Mouse (Mus musculus): ENCODE results near the gene Dbp. TPM values are rescaled to one million over a fixed set of nuclear protein-coding genes. Genes with fewer than 3 reads are reported as not detected.

Dbp gene
- polyA plus RNA-seq, 1 experiment from 2014 or later: 2.1 TPM

DNA sequence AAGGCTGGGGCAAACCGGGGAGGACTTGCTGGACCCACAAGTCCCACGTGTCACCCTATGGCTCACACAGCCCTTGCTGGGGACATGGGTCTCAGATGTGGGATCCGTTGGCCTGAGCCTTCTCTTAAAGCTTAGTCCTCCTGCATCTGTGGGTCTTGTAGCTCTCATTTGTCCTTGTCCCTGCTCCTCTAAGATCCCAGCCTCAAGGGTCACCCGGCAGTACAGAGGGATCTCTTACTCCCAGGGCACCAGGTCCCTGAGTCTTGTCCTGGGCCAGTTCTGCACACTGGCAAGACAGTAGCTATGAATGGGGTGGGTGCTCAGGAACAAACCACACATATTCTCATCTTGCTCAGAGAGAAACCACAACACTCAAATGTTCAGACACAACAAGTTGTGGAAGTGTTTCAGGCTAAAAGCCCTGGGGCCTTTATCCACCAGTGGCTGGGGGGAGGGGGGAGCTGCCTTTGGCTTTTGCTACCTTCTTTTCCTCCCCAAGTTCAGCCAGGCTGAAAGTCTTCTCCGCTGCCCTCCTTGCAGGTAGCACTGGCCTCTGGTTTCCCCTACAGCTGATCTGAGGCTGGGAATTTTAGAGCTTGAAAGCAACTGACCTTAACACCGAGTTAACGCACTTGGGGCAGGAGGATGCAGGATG, 21.4 kb upstream of the Dbp start, which contains the start of gene Ntn5:
TSS of gene Ntn5 (plus strand) at position 627 of the 655 bp plus-strand sequence.
- no peaks in the 10 kb centered on the region for H3K9me3 ChIP-seq (ENCODE audit: low read depth, low read length)
- no peak within 1 kb of the TSS for H3K4me2 ChIP-seq
- H3K27ac ChIP-seq (ENCODE audit: low read depth): no peak within 1 kb of the TSS
- DNase-seq (no peak), ATAC-seq (ENCODE audit: insufficient read depth) (no peak)
- no peak within 1 kb of the TSS; the same call in 1 of the 2 replicates for H3K9ac ChIP-seq
- TF ChIP-seq CTCF (IDR thresholded peaks at IDR 0.05; ENCODE audit: low read depth): no peak
- H3K27me3 ChIP-seq (ENCODE audit: insufficient read depth, low read length): no peaks in the 10 kb centered on the region
- 72% methylated on average over 7 of the region's 7 CpGs for WGBS
- no peaks in the 10 kb centered on the region for H3K36me3 ChIP-seq (ENCODE audit: insufficient read depth)
- H3K4me3 ChIP-seq (ENCODE audit: low read depth, low read length): no peak within 1 kb of the TSS
- peaks cover 7% of the 10 kb centered on the region; the same call in 1 of the 2 replicates for H3K4me1 ChIP-seq (ENCODE audit: insufficient read depth)

- Histone ChIP-seq H3K36me3 (ENCODE audit: insufficient read depth) (no peaks in the 10 kb centered on the region), H3K27ac (ENCODE audit: low read depth) (no peak overlapping the region), H3K4me1 (ENCODE audit: insufficient read depth) (peaks cover 7% of the 10 kb centered on the region; the same call in 1 of the 2 replicates), H3K4me3 (ENCODE audit: low read depth, low read length) (no peak overlapping the region), H3K9ac (no peak overlapping the region), H3K9me3 (ENCODE audit: low read depth, low read length) (no peaks in the 10 kb centered on the region), H3K4me2 (no peak overlapping the region), H3K27me3 (ENCODE audit: insufficient read depth, low read length) (no peaks in the 10 kb centered on the region)
- WGBS: 26% methylated on average over 10 of the region's 10 CpGs
- ATAC-seq (ENCODE audit: insufficient read depth): no peak
- no peak for TF ChIP-seq CTCF (IDR thresholded peaks at IDR 0.05; ENCODE audit: low read depth)
- DNase-seq: no peak
These were observed 19.1 kb upstream of the Dbp start for GRCm38 (mm10) chr7:45685811-45686210.

DNA sequence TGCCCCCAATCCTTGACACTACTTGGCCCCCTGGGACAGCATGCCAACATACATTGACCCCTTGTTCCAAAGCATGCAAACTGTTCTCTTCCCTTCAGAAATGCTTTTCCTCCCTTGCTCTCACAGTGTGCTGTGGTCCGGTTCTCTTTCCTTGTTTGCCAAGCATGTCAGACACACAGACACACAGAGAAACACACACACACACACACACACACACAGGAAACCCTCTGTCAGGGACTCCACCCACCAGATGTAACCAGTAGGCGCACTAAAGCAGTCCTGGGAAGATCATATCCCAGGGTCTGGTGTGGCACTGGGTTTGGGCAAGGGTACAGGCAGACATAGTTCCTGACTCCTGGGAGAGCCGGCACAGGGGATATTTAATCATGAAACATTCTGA, 18.0 kb upstream of the Dbp start:
- no peaks in the 10 kb centered on the region for H3K9me3 ChIP-seq (ENCODE audit: low read depth, low read length)
- no peak overlapping the region for H3K4me2 ChIP-seq
- no peak for ATAC-seq (ENCODE audit: insufficient read depth)
- TF ChIP-seq CTCF (IDR thresholded peaks at IDR 0.05; ENCODE audit: low read depth): no peak
- no peak overlapping the region for H3K9ac ChIP-seq
- H3K27me3 ChIP-seq (ENCODE audit: insufficient read depth, low read length): no peaks in the 10 kb centered on the region
- no peaks in the 10 kb centered on the region for H3K36me3 ChIP-seq (ENCODE audit: insufficient read depth)
- H3K27ac ChIP-seq (ENCODE audit: low read depth): no peak overlapping the region
- H3K4me3 ChIP-seq (ENCODE audit: low read depth, low read length): no peak overlapping the region
- DNase-seq: no peak
- H3K4me1 ChIP-seq (ENCODE audit: insufficient read depth): peaks cover 7% of the 10 kb centered on the region; the same call in 1 of the 2 replicates
- 52% methylated on average over 3 of the region's 3 CpGs for WGBS

GRCm38 (mm10) chr7:45689099-45689498, 15.8 kb upstream of the Dbp start:
- no peaks in the 10 kb centered on the region for H3K36me3 ChIP-seq (ENCODE audit: insufficient read depth)
- no peaks in the 10 kb centered on the region for H3K9me3 ChIP-seq (ENCODE audit: low read depth, low read length)
- H3K9ac ChIP-seq: no peak overlapping the region
- ATAC-seq (ENCODE audit: insufficient read depth): no peak
- no peak overlapping the region for H3K27ac ChIP-seq (ENCODE audit: low read depth)
- no peak for DNase-seq
- no peak for TF ChIP-seq CTCF (IDR thresholded peaks at IDR 0.05; ENCODE audit: low read depth)
- H3K4me3 ChIP-seq (ENCODE audit: low read depth, low read length): no peak overlapping the region
- no peaks in the 10 kb centered on the region for H3K4me1 ChIP-seq (ENCODE audit: insufficient read depth)
- H3K27me3 ChIP-seq (ENCODE audit: insufficient read depth, low read length): no peaks in the 10 kb centered on the region
- H3K4me2 ChIP-seq: no peak overlapping the region
- 56% methylated on average over 6 of the region's 6 CpGs for WGBS

- Histone ChIP-seq H3K4me2 (no peak overlapping the region), H3K4me3 (ENCODE audit: low read depth, low read length) (no peak overlapping the region), H3K4me1 (ENCODE audit: insufficient read depth) (no peaks in the 10 kb centered on the region), H3K9me3 (ENCODE audit: low read depth, low read length) (no peaks in the 10 kb centered on the region), H3K27me3 (ENCODE audit: insufficient read depth, low read length) (no peaks in the 10 kb centered on the region), H3K9ac (no peak overlapping the region), H3K27ac (ENCODE audit: low read depth) (no peak overlapping the region), H3K36me3 (ENCODE audit: insufficient read depth) (no peaks in the 10 kb centered on the region)
- DNase-seq: no peak
- 53% methylated on average over 11 of the region's 11 CpGs for WGBS
- no peak for ATAC-seq (ENCODE audit: insufficient read depth)
- TF ChIP-seq CTCF (IDR thresholded peaks at IDR 0.05; ENCODE audit: low read depth): no peak
These were observed 15.1 kb upstream of the Dbp start for GRCm38 (mm10) chr7:45689800-45690199.

DNA sequence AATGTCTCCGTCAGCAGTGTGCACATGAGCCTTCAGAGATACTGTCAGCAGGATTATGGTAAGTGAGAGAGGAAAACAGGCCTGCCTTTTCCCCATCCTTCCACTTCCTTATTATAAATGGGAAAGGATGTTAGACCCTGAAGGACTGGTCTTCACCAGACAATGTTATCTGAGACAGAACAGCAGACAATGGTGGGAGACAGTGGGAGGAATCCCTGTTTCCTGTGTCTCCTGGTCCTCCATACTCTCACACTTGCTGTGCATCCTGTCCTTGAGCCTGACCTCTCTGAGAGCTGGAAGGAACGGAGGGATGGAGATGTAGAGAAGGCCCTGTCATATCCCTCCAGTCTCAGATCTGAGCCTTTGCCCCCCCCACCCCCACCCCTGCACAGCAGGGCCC, 12.5 kb upstream of the Dbp start:
- no peak for TF ChIP-seq CTCF (IDR thresholded peaks at IDR 0.05; ENCODE audit: low read depth)
- no peaks in the 10 kb centered on the region for H3K4me1 ChIP-seq (ENCODE audit: insufficient read depth)
- H3K27ac ChIP-seq (ENCODE audit: low read depth): no peak overlapping the region
- ATAC-seq (ENCODE audit: insufficient read depth): no peak
- H3K9ac ChIP-seq: no peak overlapping the region
- H3K4me3 ChIP-seq (ENCODE audit: low read depth, low read length): no peak overlapping the region
- no peak for DNase-seq
- no peaks in the 10 kb centered on the region for H3K36me3 ChIP-seq (ENCODE audit: insufficient read depth)
- H3K4me2 ChIP-seq: no peak overlapping the region
- H3K9me3 ChIP-seq (ENCODE audit: low read depth, low read length): no peaks in the 10 kb centered on the region
- H3K27me3 ChIP-seq (ENCODE audit: insufficient read depth, low read length): no peaks in the 10 kb centered on the region
- WGBS: 63% methylated on average over 2 of the region's 2 CpGs

DNA sequence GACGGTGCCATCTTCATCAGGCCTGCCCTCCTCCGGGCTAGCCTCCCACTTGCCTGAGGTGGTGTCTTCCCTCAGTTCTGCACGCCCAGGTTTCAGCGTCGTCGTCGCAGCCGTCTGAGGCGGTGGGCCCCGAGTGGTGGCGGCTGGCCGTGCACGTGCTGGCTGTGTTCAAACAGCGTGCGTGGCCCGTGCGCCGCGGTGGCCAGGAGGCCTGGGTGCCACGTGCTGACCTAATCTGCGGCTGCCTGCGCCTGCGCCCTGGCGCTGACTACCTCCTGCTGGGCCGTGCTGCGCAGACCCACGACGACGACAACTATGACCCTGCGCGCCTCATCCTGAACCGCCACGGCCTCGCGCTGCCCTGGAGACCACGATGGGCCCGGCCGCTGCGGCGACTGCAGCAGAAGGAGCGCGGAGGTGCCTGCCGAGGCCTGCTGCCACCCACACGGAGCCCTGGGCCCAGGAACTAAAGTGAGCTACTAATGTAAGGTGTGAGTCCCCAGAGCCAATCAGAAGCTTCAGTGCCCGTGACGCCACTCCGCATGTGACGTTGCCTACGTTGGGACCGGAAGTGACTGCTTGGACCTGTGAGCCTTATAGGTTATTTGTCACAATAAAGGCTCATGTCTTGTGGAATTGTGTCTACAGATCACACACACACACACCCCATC, 10.8 kb upstream of the Dbp start, which contains the start of gene Sec1:
TSS of gene Sec1 (minus strand) at position 482 of the 671 bp plus-strand sequence.
- ATAC-seq (ENCODE audit: insufficient read depth) (no peak; the same call in 1 of the 2 replicates), DNase-seq (no peak)
- H3K9me3 ChIP-seq (ENCODE audit: low read depth, low read length): no peaks in the 10 kb centered on the region
- H3K4me3 ChIP-seq (ENCODE audit: low read depth, low read length): no peak within 1 kb of the TSS
- no peaks in the 10 kb centered on the region for H3K4me1 ChIP-seq (ENCODE audit: insufficient read depth)
- 86% methylated on average over 50 of the region's 50 CpGs for WGBS
- no peaks in the 10 kb centered on the region for H3K36me3 ChIP-seq (ENCODE audit: insufficient read depth)
- no peak within 1 kb of the TSS for H3K4me2 ChIP-seq
- TF ChIP-seq CTCF (IDR thresholded peaks at IDR 0.05; ENCODE audit: low read depth): no peak
- no peak within 1 kb of the TSS for H3K27ac ChIP-seq (ENCODE audit: low read depth)
- H3K9ac ChIP-seq: no peak within 1 kb of the TSS
- peaks cover 8% of the 10 kb centered on the region for H3K27me3 ChIP-seq (ENCODE audit: insufficient read depth, low read length)
